Mouse (Mus musculus): ENCODE results near the gene Vav2. TPM values are rescaled to one million over a fixed set of nuclear protein-coding genes. Genes with fewer than 3 reads are reported as not detected.
A peak's percentile ranks its signal among the peaks of the same experiment; 100 is the strongest.

The Vav2 gene
- total and polyA plus RNA-seq, 2 experiments from 2014 or later, result 7.1 to 39.6 TPM

- Histone ChIP-seq H3K9me3 (ENCODE audit: low read length) (no peaks in the 10 kb centered on the region), H3K4me1 (ENCODE audit: insufficient read depth) (no peaks in the 10 kb centered on the region), H3K27ac (ENCODE audit: low read depth, low read length) (no peak overlapping the region), H3K27me3 (ENCODE audit: insufficient read depth, low read length) (no peaks in the 10 kb centered on the region), H3K36me3 (ENCODE audit: insufficient read depth) (no peaks in the 10 kb centered on the region), H3K4me3 (ENCODE audit: low read depth, low read length) (no peak overlapping the region), H3K9ac (no peak overlapping the region), H3K4me2 (ENCODE audit: low read depth) (no peak overlapping the region)
- no peak for TF ChIP-seq CTCF (IDR thresholded peaks at IDR 0.05; ENCODE audit: low read depth)
- DNase-seq (no peak), ATAC-seq (peak; percentile 53)
- WGBS, result 62% methylated on average over 8 of the region's 8 CpGs
Measured at GRCm38 (mm10) chr2:27352720-27353119, 74.1 kb downstream of the Vav2 start.

GRCm38 (mm10) chr2:27350371-27350770 lies 76.5 kb downstream of the Vav2 start:
- Histone ChIP-seq H3K27me3 (ENCODE audit: insufficient read depth, low read length) (no peaks in the 10 kb centered on the region), H3K4me2 (ENCODE audit: low read depth) (no peak overlapping the region), H3K27ac (ENCODE audit: low read depth, low read length) (no peak overlapping the region), H3K9me3 (ENCODE audit: low read length) (no peaks in the 10 kb centered on the region), H3K4me1 (ENCODE audit: insufficient read depth) (no peaks in the 10 kb centered on the region), H3K4me3 (ENCODE audit: low read depth, low read length) (no peak overlapping the region), H3K36me3 (ENCODE audit: insufficient read depth) (no peaks in the 10 kb centered on the region), H3K9ac (no peak overlapping the region)
- no peak for TF ChIP-seq CTCF (IDR thresholded peaks at IDR 0.05; ENCODE audit: low read depth)
- DNase-seq (no peak), ATAC-seq (no peak)
- WGBS, result 97% methylated on average over 5 of the region's 5 CpGs

- peak; percentile 50 for TF ChIP-seq CTCF (IDR thresholded peaks at IDR 0.05; ENCODE audit: low read depth)
- Histone ChIP-seq H3K4me3 (ENCODE audit: low read depth, low read length) (0 out of 2 replicates have a peak overlapping the region, but pooled peaks have one; percentile 16), H3K9me3 (ENCODE audit: low read length) (no peaks in the 10 kb centered on the region), H3K27ac (ENCODE audit: low read depth, low read length) (peak overlapping the region; percentile 76), H3K36me3 (ENCODE audit: insufficient read depth) (no peaks in the 10 kb centered on the region), H3K27me3 (ENCODE audit: insufficient read depth, low read length) (no peaks in the 10 kb centered on the region), H3K4me1 (ENCODE audit: insufficient read depth) (peaks cover 10% of the 10 kb centered on the region; the same call in 1 of the 2 replicates), H3K9ac (peak overlapping the region; percentile 33), H3K4me2 (ENCODE audit: low read depth) (peak overlapping the region; percentile 35)
- peak; percentile 66 for DNase-seq
- WGBS, result 9% methylated on average over 12 of the region's 12 CpGs
- ATAC-seq, result peak; percentile 85
Measured at GRCm38 (mm10) chr2:27343984-27344453, 82.8 kb downstream of the Vav2 start.

- H3K4me3 ChIP-seq (ENCODE audit: low read depth, low read length), result no peak overlapping the region
- H3K9me3 ChIP-seq (ENCODE audit: low read length), result no peaks in the 10 kb centered on the region
- DNase-seq, result no peak
- no peak overlapping the region for H3K4me2 ChIP-seq (ENCODE audit: low read depth)
- TF ChIP-seq CTCF (IDR thresholded peaks at IDR 0.05; ENCODE audit: low read depth), result no peak
- peaks cover under 1% of the 10 kb centered on the region; the same call in 1 of the 2 replicates for H3K36me3 ChIP-seq (ENCODE audit: insufficient read depth)
- 84% methylated on average over 6 of the region's 6 CpGs for WGBS
- H3K27me3 ChIP-seq (ENCODE audit: insufficient read depth, low read length), result no peaks in the 10 kb centered on the region
- no peak overlapping the region for H3K9ac ChIP-seq
- peaks cover 10% of the 10 kb centered on the region; the same call in 1 of the 2 replicates for H3K4me1 ChIP-seq (ENCODE audit: insufficient read depth)
- H3K27ac ChIP-seq (ENCODE audit: low read depth, low read length), result no peak overlapping the region
- ATAC-seq, result no peak
Measured at GRCm38 (mm10) chr2:27340682-27341081, 86.2 kb downstream of the Vav2 start.

GRCm38 (mm10) chr2:27339051-27339450 lies 87.8 kb downstream of the Vav2 start:
- WGBS, result 58% methylated on average over 8 of the region's 8 CpGs
- peaks cover 3% of the 10 kb centered on the region; the same call in 1 of the 2 replicates for H3K36me3 ChIP-seq (ENCODE audit: insufficient read depth)

GRCm38 (mm10) chr2:27337261-27337660 lies 89.6 kb downstream of the Vav2 start:
- Histone ChIP-seq H3K9me3 (ENCODE audit: low read length) (no peaks in the 10 kb centered on the region), H3K4me3 (ENCODE audit: low read depth, low read length) (no peak overlapping the region), H3K27me3 (ENCODE audit: insufficient read depth, low read length) (no peaks in the 10 kb centered on the region), H3K27ac (ENCODE audit: low read depth, low read length) (no peak overlapping the region), H3K4me1 (ENCODE audit: insufficient read depth) (no peaks in the 10 kb centered on the region), H3K9ac (no peak overlapping the region), H3K36me3 (ENCODE audit: insufficient read depth) (peaks cover 3% of the 10 kb centered on the region; the same call in 1 of the 2 replicates), H3K4me2 (ENCODE audit: low read depth) (no peak overlapping the region)
- no peak for TF ChIP-seq CTCF (IDR thresholded peaks at IDR 0.05; ENCODE audit: low read depth)
- no peak for DNase-seq
- ATAC-seq, result no peak
- WGBS, result 73% methylated on average over 6 of the region's 6 CpGs

More at GRCm38 (mm10) chr2:27339051-27339450, 87.8 kb downstream of the Vav2 start:
- no peaks in the 10 kb centered on the region for H3K27me3 ChIP-seq (ENCODE audit: insufficient read depth, low read length)
- no peaks in the 10 kb centered on the region for H3K9me3 ChIP-seq (ENCODE audit: low read length)
- no peak overlapping the region for H3K27ac ChIP-seq (ENCODE audit: low read depth, low read length)
- no peak for ATAC-seq
- H3K4me1 ChIP-seq (ENCODE audit: insufficient read depth), result 0 out of 2 replicates have a peak, but pooled peaks cover 6% of the 10 kb centered on the region
- TF ChIP-seq CTCF (IDR thresholded peaks at IDR 0.05; ENCODE audit: low read depth), result no peak
- no peak for DNase-seq
- H3K9ac ChIP-seq, result no peak overlapping the region
- H3K4me3 ChIP-seq (ENCODE audit: low read depth, low read length), result no peak overlapping the region
- no peak overlapping the region for H3K4me2 ChIP-seq (ENCODE audit: low read depth)

GRCm38 (mm10) chr2:27336600-27336999 lies 90.2 kb downstream of the Vav2 start:
- DNase-seq (no peak), ATAC-seq (no peak)
- Histone ChIP-seq H3K36me3 (ENCODE audit: insufficient read depth) (peaks cover 3% of the 10 kb centered on the region; the same call in 1 of the 2 replicates), H3K4me1 (ENCODE audit: insufficient read depth) (no peaks in the 10 kb centered on the region), H3K9ac (no peak overlapping the region), H3K9me3 (ENCODE audit: low read length) (no peaks in the 10 kb centered on the region), H3K4me3 (ENCODE audit: low read depth, low read length) (no peak overlapping the region), H3K4me2 (ENCODE audit: low read depth) (no peak overlapping the region), H3K27me3 (ENCODE audit: insufficient read depth, low read length) (no peaks in the 10 kb centered on the region), H3K27ac (ENCODE audit: low read depth, low read length) (no peak overlapping the region)
- WGBS, result 78% methylated on average over 9 of the region's 9 CpGs
- no peak for TF ChIP-seq CTCF (IDR thresholded peaks at IDR 0.05; ENCODE audit: low read depth)

Measured in forebrain, postnatal 0 days (tissue).